Mouse (Mus musculus) E14TG2a.4 (cell line): ENCODE data around the gene AC124502.3.

ENCODE experiments used
- CTCF ChIP-seq: conservative IDR thresholded peaks from 2 replicates; pipeline ENCODE4 v1.5.1; 2014; ENCODE audit warnings: low read length
- NANOG ChIP-seq: IDR thresholded peaks from 2 replicates; pipeline ENCODE4 v1.6.1; 2014; ENCODE audit warnings: borderline replicate concordance, low read length, mixed read lengths
- POU5F1 ChIP-seq: IDR thresholded peaks from 2 replicates; pipeline ENCODE4 v1.6.1; 2014; ENCODE audit warnings: low read length, borderline replicate concordance

DNA sequence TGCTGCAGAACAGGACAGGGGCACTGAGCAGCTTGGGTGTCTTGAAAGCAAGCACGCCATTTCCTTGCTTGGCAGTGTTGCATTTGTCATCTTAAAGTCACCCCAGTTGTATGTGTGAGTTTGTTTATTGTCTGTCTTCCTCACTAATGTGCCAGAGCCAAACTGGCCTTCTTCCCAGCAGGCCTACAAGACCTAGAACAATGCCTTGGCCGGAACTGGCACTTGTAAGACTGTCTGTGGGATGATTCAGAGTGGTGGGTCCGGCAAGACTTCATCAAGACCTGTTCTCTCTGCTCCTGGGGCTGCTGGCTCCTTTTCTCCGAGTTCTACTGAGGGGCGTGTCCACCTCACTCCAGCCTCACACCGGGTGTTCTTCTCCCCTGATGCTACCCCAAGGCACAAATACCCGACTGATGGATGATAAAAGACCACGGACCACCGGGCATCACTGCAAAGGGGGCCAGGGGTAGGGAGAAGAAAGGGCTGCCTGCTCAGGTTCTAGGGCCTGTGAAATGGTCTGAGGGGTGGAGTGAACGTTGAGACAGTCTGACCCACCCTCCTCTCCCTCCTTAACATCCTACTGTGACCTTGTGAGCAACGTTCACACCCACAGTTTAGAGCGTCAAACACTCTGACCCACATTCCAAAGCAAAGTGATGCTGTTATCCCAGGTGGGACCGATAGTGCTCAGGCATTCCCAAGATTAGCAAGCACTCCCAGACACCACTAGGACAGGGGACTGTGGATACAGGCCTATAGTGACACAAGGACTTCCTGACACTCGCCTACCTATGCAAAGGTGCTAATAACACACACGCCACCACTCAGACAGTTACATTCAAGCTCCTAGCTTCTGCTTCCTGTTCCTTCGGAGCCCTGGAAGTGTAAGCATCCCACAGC lies 19.4 kb downstream of the AC124502.3 start:
- no peak for TF ChIP-seq CTCF
- TF ChIP-seq POU5F1, result no peak
- TF ChIP-seq NANOG, result no peak
